Mouse (Mus musculus): ENCODE measurements around the gene Wdr81.

The Wdr81 gene

GRCm38 (mm10) chr11:75453991-75454930 is at the start of gene Wdr81:
TSS of gene Wdr81 (minus strand) at chr11:75454717.
- in situ Hi-C loops (cut with MboI, MseI) = no loop called here

GRCm38 (mm10) chr11:75498126-75498525 is 43.6 kb upstream of the Wdr81 start:
- in situ Hi-C loops (cut with MboI, MseI) = no loop called here

- in situ Hi-C loops (cut with MboI, MseI) = no loop called here
Measured at GRCm38 (mm10) chr11:75494296-75495049, 40.0 kb upstream of the Wdr81 start.

- in situ Hi-C loops (cut with MboI, MseI) = no loop called here
Measured at GRCm38 (mm10) chr11:75487496-75487895, 33.0 kb upstream of the Wdr81 start.

GRCm38 (mm10) chr11:75486601-75487285 is 32.2 kb upstream of the Wdr81 start, which contains the start of gene Prpf8:
TSS of gene Prpf8 (plus strand) at chr11:75486816.
- in situ Hi-C loops (cut with MboI, MseI) = no loop called here

- in situ Hi-C loops (cut with MboI, MseI) = no loop called here
Measured at GRCm38 (mm10) chr11:75486192-75486591, 31.7 kb upstream of the Wdr81 start.

- in situ Hi-C loops (cut with MboI, MseI) = no loop called here
Measured at GRCm38 (mm10) chr11:75473376-75473775, 18.9 kb upstream of the Wdr81 start.

- in situ Hi-C loops (cut with MboI, MseI) = no loop called here
Measured at GRCm38 (mm10) chr11:75472469-75473081, 18.1 kb upstream of the Wdr81 start.

- in situ Hi-C loops (cut with MboI, MseI) = no loop called here
Measured at GRCm38 (mm10) chr11:75470675-75471074, 16.2 kb upstream of the Wdr81 start.

- in situ Hi-C loops (cut with MboI, MseI) = no loop called here
Measured at GRCm38 (mm10) chr11:75469261-75469660, 14.7 kb upstream of the Wdr81 start.

GRCm38 (mm10) chr11:75468410-75468809 is 13.9 kb upstream of the Wdr81 start:
- in situ Hi-C loops (cut with MboI, MseI) = no loop called here

- in situ Hi-C loops (cut with MboI, MseI) = no loop called here
Measured at GRCm38 (mm10) chr11:75467512-75468215, 13.1 kb upstream of the Wdr81 start.

GRCm38 (mm10) chr11:75466731-75467505 is 12.4 kb upstream of the Wdr81 start:
- in situ Hi-C loops (cut with MboI, MseI) = no loop called here

- in situ Hi-C loops (cut with MboI, MseI) = no loop called here
Measured at GRCm38 (mm10) chr11:75465051-75465450, 10.5 kb upstream of the Wdr81 start.

- in situ Hi-C loops (cut with MboI, MseI) = no loop called here
Measured at GRCm38 (mm10) chr11:75464417-75464816, 9.9 kb upstream of the Wdr81 start.

GRCm38 (mm10) chr11:75463624-75464023 is 9.1 kb upstream of the Wdr81 start:
- in situ Hi-C loops (cut with MboI, MseI) = no loop called here

- in situ Hi-C loops (cut with MboI, MseI) = no loop called here
Measured at GRCm38 (mm10) chr11:75462865-75463336, 8.4 kb upstream of the Wdr81 start.

- in situ Hi-C loops (cut with MboI, MseI) = no loop called here
Measured at GRCm38 (mm10) chr11:75462253-75462783, 7.8 kb upstream of the Wdr81 start.

- in situ Hi-C loops (cut with MboI, MseI) = no loop called here
Measured at GRCm38 (mm10) chr11:75461743-75462252, 7.3 kb upstream of the Wdr81 start.

Measured in T-helper 1 cell (primary cell).